Mouse (Mus musculus): ENCODE measurements around the gene Gm3099.
"Not testable (repeated sequence)": the region's sequence is repeated elsewhere in the genome, so short reads cannot be mapped to it uniquely, and the experiment has no call there.

Gm3099 gene

GRCm38 (mm10) chr14:3998094-3998493 is at the start of gene Gm3099:
TSS of gene Gm3099 (plus strand) at chr14:3998394.
- not testable (repeated sequence) for DNase-seq (ENCODE audit: low spot score)

DNA sequence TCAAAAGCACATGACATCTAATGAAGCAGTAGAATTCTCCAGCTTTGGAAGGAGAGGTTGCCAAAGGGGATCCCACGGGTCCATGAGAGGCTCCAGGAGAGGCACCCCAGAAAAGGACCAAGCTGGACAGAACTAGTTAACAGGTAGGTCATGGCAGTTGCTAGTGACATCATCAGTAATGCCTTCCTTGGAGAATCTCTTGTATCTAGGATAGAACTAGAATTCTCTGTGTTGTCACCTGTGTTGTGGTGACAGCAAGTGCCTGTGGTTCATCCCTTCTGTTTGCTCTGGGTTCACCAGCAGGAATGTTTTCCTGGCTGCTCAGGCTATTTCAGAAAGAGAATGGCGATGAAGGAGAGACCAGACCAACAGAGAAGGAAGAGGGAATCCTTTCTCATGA is 34.9 kb upstream of the Gm3099 start, which contains the start of gene Gm3095:
Gene Gm3095 (plus strand): TSS at position 301 of the 400 bp plus-strand sequence.
- not testable (repeated sequence) for DNase-seq (ENCODE audit: low spot score)

- DNase-seq (ENCODE audit: low spot score) = not testable (repeated sequence)
These were observed 25.4 kb downstream of the Gm3099 start, which contains the start of gene Gm5796 for GRCm38 (mm10) chr14:4023641-4024040. TSS of gene Gm5796 (plus strand) at chr14:4023941.
